Mouse (Mus musculus) liver, embryonic 16.5 days (tissue): ENCODE measurements around the gene Cytip. TPM values are rescaled to one million over a fixed set of nuclear protein-coding genes. Genes with fewer than 3 reads are reported as not detected.
A peak's percentile ranks its signal among the peaks of the same experiment; 100 is the strongest.

Experiments used
- ATAC-seq: fragments of 200-750 bp; cut with Nextera tagmentation; 2 replicates; pipeline ENCODE4 v1.8.0; 2017; ENCODE audit warnings: low read depth, mild to moderate bottlenecking, moderate number of reproducible peaks, moderate library complexity
- H3K27ac ChIP-seq: fragments of 300-500 bp; sonication (generic); 2 replicates; pipeline ENCODE4 v1.5.1; 2014; ENCODE audit warnings: mild to moderate bottlenecking, low read length
- H3K27me3 ChIP-seq: fragments of 300-500 bp; sonication (generic); 2 replicates; pipeline ENCODE4 v1.6.1; 2014; ENCODE audit warnings: low read depth, low read length, mixed read lengths; ENCODE audit not compliant: control insufficient read depth, insufficient read depth
- H3K36me3 ChIP-seq: fragments of 300-500 bp; sonication (generic); 2 replicates; pipeline ENCODE4 v1.6.1; 2014; ENCODE audit warnings: mild to moderate bottlenecking; ENCODE audit not compliant: control insufficient read depth, insufficient read depth
- H3K4me1 ChIP-seq: fragments of 300-500 bp; sonication (generic); 2 replicates; pipeline ENCODE4 v1.6.1; 2014; ENCODE audit warnings: low read depth, low read length, mixed read lengths; ENCODE audit not compliant: control insufficient read depth
- H3K4me2 ChIP-seq: fragments of 300-500 bp; sonication (generic); 2 replicates; pipeline ENCODE4 v1.6.1; 2014; ENCODE audit warnings: low read depth, low read length, mixed read lengths
- H3K4me3 ChIP-seq: fragments of 300-500 bp; sonication (generic); 2 replicates; pipeline ENCODE4 v1.5.1; 2014; ENCODE audit warnings: low read depth, mild to moderate bottlenecking, low read length
- H3K9ac ChIP-seq: fragments of 300-500 bp; sonication (generic); 2 replicates; pipeline ENCODE4 v1.6.1; 2014; ENCODE audit warnings: low read depth, low read length
- H3K9me3 ChIP-seq: fragments of 300-500 bp; sonication (generic); replicated peaks from 2 replicates; pipeline ENCODE4 v1.6.1; 2016; ENCODE audit warnings: low read length; ENCODE audit not compliant: control insufficient read depth
- WGBS: fragments of 180-500 bp; shearing (Covaris S2); extraction: QIAGEN DNeasy Blood & Tissue Kit; methylation state at CpG from one replicate; pipeline ENCODE4 v1.1.7; 2014; ENCODE audit not compliant: insufficient replicate concordance; 5-methylcytosine and 5-hydroxymethylcytosine counted together
- polyA plus RNA-seq: library from polyadenylated mRNA; unstranded; fragments of >200 nt; fragmentation: Nextera tagmentation; extraction: Ambion mirVana; gene quantifications from 2 replicates; pipeline ENCODE4 v1.2.1, GENCODE M21; 2015

Cytip gene
- polyA plus RNA-seq, 1 experiment from 2014 or later, result 4.3 TPM

DNA sequence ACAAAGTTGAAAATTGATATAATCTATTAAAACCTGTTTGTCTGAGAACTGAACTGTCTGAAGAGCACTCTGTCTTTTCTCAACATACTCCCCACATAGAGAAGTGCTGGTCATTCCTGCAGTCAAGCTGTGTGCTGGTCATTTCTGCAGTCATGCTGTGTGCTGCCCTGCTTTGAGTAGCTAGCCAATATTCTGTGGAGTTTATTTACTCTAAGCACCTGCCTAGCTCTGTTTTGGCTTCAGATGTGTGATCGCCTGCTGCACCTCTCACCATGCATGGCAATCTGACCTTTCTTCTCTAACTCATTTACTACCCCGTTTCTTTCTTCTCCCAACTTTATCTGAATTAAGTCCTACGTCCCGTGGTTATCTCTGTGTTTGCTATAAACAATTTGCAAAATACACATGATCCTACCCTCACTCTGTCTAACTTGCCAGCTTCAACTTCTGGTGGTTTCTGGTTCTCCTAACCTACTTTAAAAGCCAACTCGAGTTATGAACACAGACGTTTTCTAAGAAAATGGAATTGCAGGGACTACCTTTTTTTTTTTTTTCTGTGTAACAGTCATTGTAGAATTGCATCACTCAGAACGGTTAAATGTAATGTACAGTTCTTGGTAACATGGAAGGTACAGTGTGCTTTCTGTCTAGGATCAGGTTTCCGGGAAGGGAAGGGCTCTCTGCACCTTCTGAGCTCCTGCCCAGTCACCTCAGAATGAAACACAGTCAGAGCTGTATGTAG is 7.9 kb downstream of the Cytip start:
- Histone ChIP-seq H3K9ac (no peak overlapping the region), H3K4me3 (no peak overlapping the region), H3K27ac (no peak overlapping the region), H3K36me3 (no peaks in the 10 kb centered on the region), H3K27me3 (no peaks in the 10 kb centered on the region), H3K4me2 (no peak overlapping the region), H3K4me1 (no peaks in the 10 kb centered on the region), H3K9me3 (no peaks in the 10 kb centered on the region)
- ATAC-seq, result no peak
- WGBS, result 46% methylated on average over 8 of the region's 8 CpGs

DNA sequence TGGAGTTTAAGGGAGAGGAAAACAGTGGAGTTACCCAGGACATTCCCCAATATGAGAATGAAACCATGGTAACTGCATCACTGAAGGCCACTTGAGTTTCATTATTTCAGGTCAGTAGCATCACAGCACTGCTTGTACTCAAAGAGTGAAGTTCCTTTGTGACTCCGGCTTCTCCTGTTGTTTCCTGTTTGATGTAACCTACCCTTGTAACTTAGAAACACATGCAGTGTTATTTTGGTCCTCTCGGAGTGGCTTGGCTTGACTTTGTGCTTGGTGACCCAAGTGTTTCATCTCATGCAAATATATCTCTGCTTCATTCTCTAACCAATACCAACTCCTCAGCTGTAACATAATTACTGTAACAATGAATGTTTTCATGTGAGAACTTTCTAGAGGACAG is 11.1 kb downstream of the Cytip start:
- Histone ChIP-seq H3K4me3 (no peak overlapping the region), H3K4me1 (no peaks in the 10 kb centered on the region), H3K4me2 (no peak overlapping the region), H3K27me3 (no peaks in the 10 kb centered on the region), H3K9ac (no peak overlapping the region), H3K36me3 (no peaks in the 10 kb centered on the region), H3K27ac (no peak overlapping the region), H3K9me3 (no peaks in the 10 kb centered on the region)
- 44% methylated on average over 2 of the region's 2 CpGs for WGBS
- no peak for ATAC-seq

DNA sequence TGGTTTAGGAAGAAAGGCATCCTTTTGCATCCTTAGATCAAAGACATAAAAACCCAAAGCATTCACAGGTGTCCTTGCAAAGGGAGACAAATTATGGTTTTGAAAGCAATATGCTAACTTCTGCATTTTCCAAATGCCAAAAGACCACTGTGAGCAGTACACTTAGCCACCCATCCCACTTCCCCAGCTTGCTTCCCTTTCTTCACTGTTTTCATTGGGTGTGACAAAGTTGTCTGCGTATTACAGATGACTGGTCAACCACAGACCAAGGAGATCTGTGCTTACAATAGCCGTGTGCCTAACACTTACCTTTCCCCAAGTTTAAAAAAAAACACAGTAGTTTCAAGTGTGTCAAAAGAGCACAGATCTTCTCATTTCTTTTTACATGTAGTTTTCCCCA is 11.7 kb downstream of the Cytip start:
- Histone ChIP-seq H3K27me3 (no peaks in the 10 kb centered on the region), H3K9ac (no peak overlapping the region), H3K36me3 (no peaks in the 10 kb centered on the region), H3K4me1 (no peaks in the 10 kb centered on the region), H3K4me2 (no peak overlapping the region), H3K4me3 (no peak overlapping the region), H3K9me3 (no peaks in the 10 kb centered on the region), H3K27ac (no peak overlapping the region)
- 0 out of 2 replicates have a peak, but pooled peaks have one; percentile 32 for ATAC-seq
- 20% methylated on average over 2 of the region's 2 CpGs for WGBS

DNA sequence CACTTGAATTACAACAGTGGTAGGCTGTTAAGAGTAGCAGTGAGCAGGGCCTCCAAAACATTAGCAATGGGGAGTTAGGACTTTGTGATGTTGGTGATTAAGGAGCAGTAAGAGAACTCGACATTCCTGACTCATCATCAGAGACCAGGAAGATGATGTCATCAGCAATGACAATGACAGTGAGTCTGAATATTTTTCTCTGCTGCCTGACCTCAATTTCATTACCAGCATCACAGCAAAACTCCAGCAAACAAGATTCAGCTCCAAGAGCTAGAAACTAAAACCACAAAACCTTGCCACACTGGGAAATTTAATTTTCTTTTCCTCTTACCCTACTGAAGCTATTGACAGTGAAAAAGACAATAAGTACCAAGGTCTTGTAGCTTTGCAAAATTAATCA is 14.6 kb downstream of the Cytip start:
- Histone ChIP-seq H3K9me3 (no peaks in the 10 kb centered on the region), H3K4me2 (no peak overlapping the region), H3K27ac (no peak overlapping the region), H3K36me3 (no peaks in the 10 kb centered on the region), H3K4me3 (no peak overlapping the region), H3K27me3 (no peaks in the 10 kb centered on the region), H3K4me1 (no peaks in the 10 kb centered on the region), H3K9ac (no peak overlapping the region)
- WGBS, result 22% methylated on average over 1 of the region's 1 CpGs
- no peak for ATAC-seq

DNA sequence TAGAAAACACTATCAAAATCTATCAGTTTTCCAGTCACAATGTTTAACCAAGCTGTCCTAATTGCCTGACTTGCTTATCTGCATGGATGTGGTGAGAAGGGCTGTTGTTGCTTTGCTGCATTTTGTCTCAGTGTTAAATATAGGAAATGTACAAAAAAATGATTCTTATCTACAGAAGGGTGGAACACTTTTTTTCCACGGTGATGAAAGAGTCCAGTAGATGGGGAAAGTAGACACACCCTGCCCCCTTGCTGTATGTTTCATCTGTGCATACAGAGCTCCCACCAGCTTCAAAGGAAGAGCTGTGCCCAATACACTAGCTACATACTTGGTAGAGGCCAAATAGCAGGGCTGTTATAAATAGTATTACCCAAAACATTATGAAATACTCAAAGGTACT is 16.3 kb downstream of the Cytip start:
- H3K4me3 ChIP-seq, result no peak overlapping the region
- H3K9ac ChIP-seq, result no peak overlapping the region
- no peaks in the 10 kb centered on the region for H3K4me1 ChIP-seq
- ATAC-seq, result no peak
- H3K36me3 ChIP-seq, result no peaks in the 10 kb centered on the region
- no peak overlapping the region for H3K27ac ChIP-seq
- no peaks in the 10 kb centered on the region for H3K27me3 ChIP-seq
- no peaks in the 10 kb centered on the region for H3K9me3 ChIP-seq
- no peak overlapping the region for H3K4me2 ChIP-seq
- WGBS, result 3% methylated on average over 1 of the region's 1 CpGs

DNA sequence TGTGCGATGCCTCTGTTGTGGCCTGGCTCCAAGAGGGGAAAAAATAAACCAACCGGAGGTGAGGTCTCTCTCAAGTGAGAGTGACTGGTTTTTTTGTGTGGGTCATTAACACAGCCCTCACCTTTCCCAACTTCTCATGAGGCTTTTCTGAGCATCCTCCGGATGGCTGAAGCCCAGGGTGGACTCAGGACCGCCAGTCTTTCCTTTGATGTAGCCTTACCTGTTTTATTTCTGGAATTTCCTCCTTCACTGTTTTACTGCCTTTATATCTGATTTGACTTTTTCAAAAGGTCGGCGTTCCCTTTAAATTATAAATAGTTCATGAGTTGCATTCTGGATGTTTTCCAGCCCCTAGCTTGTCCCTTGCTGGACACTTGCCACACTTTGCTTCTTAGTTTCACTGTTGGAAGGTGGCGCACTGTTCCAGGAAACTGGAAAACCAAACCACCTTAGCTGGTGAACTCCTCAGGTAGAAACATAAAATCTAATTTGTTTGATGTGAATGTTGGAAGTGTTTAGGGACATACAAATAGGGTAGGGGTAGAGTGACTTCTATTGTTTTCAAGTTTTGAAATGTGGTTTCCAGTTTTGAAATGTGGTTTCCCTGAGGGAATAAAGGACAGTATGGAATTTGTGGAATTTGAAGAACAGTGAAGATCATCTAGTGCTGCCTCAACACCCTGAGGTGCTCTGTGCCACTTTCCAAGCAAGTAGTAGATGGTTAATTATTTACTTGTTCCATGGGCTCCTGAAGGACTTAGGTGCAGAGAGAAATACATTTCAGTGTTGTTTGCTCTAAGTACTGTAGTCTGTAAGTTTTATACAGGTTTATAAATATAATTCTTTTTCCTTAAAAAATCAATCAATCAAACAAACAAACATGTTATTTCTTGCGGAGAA is 19.7 kb downstream of the Cytip start:
- Histone ChIP-seq H3K9me3 (no peaks in the 10 kb centered on the region), H3K4me1 (no peaks in the 10 kb centered on the region), H3K27me3 (no peaks in the 10 kb centered on the region), H3K36me3 (no peaks in the 10 kb centered on the region), H3K4me2 (no peak overlapping the region), H3K4me3 (no peak overlapping the region), H3K9ac (no peak overlapping the region), H3K27ac (no peak overlapping the region)
- 58% methylated on average over 8 of the region's 8 CpGs for WGBS
- ATAC-seq, result no peak

DNA sequence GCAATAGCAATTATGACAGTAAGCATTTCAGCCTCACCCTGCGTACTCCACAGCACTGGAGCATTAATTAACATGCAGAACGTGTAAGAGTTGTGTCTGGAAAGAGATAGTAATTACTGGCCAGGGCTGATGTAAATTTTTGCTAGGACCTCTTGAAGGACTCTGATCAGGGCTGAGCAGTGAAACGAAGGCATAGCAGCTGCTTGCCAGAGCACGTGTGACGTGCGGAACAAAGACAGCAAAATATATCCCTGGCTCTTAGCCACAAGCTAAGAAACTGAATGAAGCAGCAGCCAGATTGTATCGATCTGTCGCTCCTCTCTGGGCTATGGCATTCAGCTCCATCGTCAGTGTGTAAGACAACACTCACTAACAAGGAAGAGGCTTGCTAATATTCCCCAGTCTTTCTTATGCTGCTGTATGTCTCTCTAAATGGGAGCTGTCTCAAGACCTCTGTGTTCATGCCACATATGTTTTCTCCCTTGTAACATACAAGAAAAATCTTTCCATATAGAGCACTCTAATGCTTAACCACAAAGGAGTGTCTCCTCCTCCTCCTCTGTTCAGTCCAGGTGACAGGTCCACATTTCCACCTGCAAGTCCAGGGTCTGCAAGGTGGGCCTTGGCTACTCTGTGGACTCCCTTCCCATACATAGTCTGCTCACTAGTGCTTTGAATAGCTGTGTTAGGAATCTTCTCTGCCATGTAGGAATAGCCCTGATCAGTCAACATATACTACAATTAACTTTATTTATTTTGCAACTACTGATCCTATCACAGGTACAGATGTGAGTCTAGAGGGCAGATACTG is 20.7 kb downstream of the Cytip start:
- WGBS, result 63% methylated on average over 9 of the region's 9 CpGs
- no peak for ATAC-seq
- no peak overlapping the region for H3K4me2 ChIP-seq
- no peaks in the 10 kb centered on the region for H3K27me3 ChIP-seq
- H3K4me1 ChIP-seq, result no peaks in the 10 kb centered on the region
- H3K9ac ChIP-seq, result no peak overlapping the region
- H3K9me3 ChIP-seq, result no peaks in the 10 kb centered on the region
- H3K4me3 ChIP-seq, result no peak overlapping the region
- H3K36me3 ChIP-seq, result no peaks in the 10 kb centered on the region
- H3K27ac ChIP-seq, result no peak overlapping the region

DNA sequence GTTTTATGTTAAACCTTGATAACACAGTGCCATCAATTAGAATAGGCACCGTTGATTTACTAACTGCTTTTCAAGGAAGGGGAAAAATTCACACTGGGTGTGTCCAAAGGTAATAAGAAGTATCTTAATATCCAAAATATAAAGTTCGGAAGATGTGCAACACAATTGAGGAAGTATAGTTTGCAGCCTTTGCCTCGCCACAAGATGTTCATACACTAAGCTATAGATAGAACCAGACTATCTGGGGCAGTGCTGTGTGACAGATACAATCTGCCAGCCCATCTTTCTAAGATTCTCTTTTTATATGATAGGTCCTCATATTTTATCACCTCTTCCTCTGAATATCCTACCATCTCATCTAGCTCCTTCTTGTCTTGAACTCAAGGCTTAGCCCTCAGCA is 22.4 kb downstream of the Cytip start:
- no peak overlapping the region for H3K4me2 ChIP-seq
- 44% methylated on average over 3 of the region's 3 CpGs for WGBS
- H3K9me3 ChIP-seq, result no peaks in the 10 kb centered on the region

More for the DNA sequence above, 22.4 kb downstream of the Cytip start:
- Histone ChIP-seq H3K4me3 (no peak overlapping the region), H3K4me1 (no peaks in the 10 kb centered on the region), H3K27ac (no peak overlapping the region), H3K9ac (no peak overlapping the region), H3K27me3 (no peaks in the 10 kb centered on the region), H3K36me3 (no peaks in the 10 kb centered on the region)
- no peak for ATAC-seq
